Comparison of ENCODE assay signal across 8 mouse cellular contexts in genomic region chr8:109778280-109778977, GRCm38 (mm10). TPM values are rescaled to one million over a fixed set of nuclear protein-coding genes. Genes with fewer than 3 reads are reported as not detected.
DNase-seq lines count a peak whose midpoint lies in the region; ATAC-seq lines count a peak whose summit lies in the region.

Gene Ap1g1, plus strand, starts transcription at chr8:109778554.

- H3K4me2 ChIP-seq in forebrain, embryonic 14.5 days (ENCODE audit: low read length): peak within 1 kb of the TSS; percentile 70
- H3K4me2 ChIP-seq in neural tube, embryonic 15.5 days: peak within 1 kb of the TSS; percentile 94

- intact Hi-C loops in heart, postnatal 14 days (cut with DNase I): loop anchor here (2.0 to 5.0 kb wide), 3 partner anchors 71 to 89 kb away; partner anchors contain the start of genes Ist1, Phlpp2 and Zfp821

- ATAC-seq in forebrain, embryonic 14.5 days: peak; percentile 100
- ATAC-seq in neural tube, embryonic 15.5 days (ENCODE audit: low FRiP score): peak; percentile 98

- no peaks in the 10 kb centered on the region for H3K36me3 ChIP-seq in forebrain, embryonic 14.5 days (ENCODE audit: control insufficient read depth, insufficient read depth, low read length)
- H3K36me3 ChIP-seq in neural tube, embryonic 15.5 days: no peaks in the 10 kb centered on the region

- H3K27me3 ChIP-seq in forebrain, embryonic 14.5 days (replicated peaks; ENCODE audit: control insufficient read depth, insufficient read depth, low read length): no peaks in the 10 kb centered on the region
- H3K27me3 ChIP-seq in neural tube, embryonic 15.5 days (replicated peaks): peaks cover 19% of the 10 kb centered on the region

- H3K4me1 ChIP-seq in forebrain, embryonic 14.5 days (ENCODE audit: control insufficient read depth, insufficient read depth, low read length): peaks cover 14% of the 10 kb centered on the region
- H3K4me1 ChIP-seq in neural tube, embryonic 15.5 days: peaks cover 21% of the 10 kb centered on the region

- H3K27ac ChIP-seq in forebrain, embryonic 14.5 days (ENCODE audit: low read depth, low read length): peak within 1 kb of the TSS; percentile 98
- peak within 1 kb of the TSS; percentile 99 for H3K27ac ChIP-seq in neural tube, embryonic 15.5 days (replicated peaks)

- DNase-seq in ES-CJ7 (ENCODE audit: low read depth, low spot score): peak; percentile 99
- peak; percentile 98 for DNase-seq in cerebellum, adult 11 months
- DNase-seq in forebrain, embryonic 14.5 days (ENCODE audit: low spot score): peak; percentile 99
- peak; percentile 94 to 96 for DNase-seq in heart, postnatal 14 days
- peak; percentile 97 for DNase-seq in layer of hippocampus, adult 11-12 months (ENCODE audit: low spot score)
- peak; percentile 96 to 97 for DNase-seq in lung, adult 18-20 months
- DNase-seq in testis, postnatal 14 days (ENCODE audit: low spot score): peak; percentile 98

- peak within 1 kb of the TSS; percentile 91 for H3K4me3 ChIP-seq in forebrain, embryonic 14.5 days (ENCODE audit: low read depth, low read length)
- H3K4me3 ChIP-seq in neural tube, embryonic 15.5 days (replicated peaks): peak within 1 kb of the TSS; percentile 99

- H3K9me3 ChIP-seq in forebrain, embryonic 14.5 days (replicated peaks; ENCODE audit: control insufficient read depth, low read length): no peaks in the 10 kb centered on the region
- no peaks in the 10 kb centered on the region for H3K9me3 ChIP-seq in neural tube, embryonic 15.5 days (replicated peaks)

- WGBS in forebrain, embryonic 14.5 days: under 1% methylated on average over 64 of the region's 64 CpGs
- under 1% methylated on average over 50 of the region's 64 CpGs for WGBS in neural tube, embryonic 15.5 days

- H3K9ac ChIP-seq in forebrain, embryonic 14.5 days (ENCODE audit: low read length): peak within 1 kb of the TSS; percentile 94
- H3K9ac ChIP-seq in neural tube, embryonic 15.5 days (replicated peaks): peak within 1 kb of the TSS; percentile 98

RNA-seq across cellular contexts. Expression of gene Ap1g1, which starts in this region (rescaled TPM):
- polyA plus RNA-seq in forebrain, embryonic 14.5 days (2014; fragmentation: Nextera tagmentation; extraction: Ambion mirVana): 33.5 and 35.7 TPM in 2 replicates
- 10 to 100 TPM; 43.0 to 45.3 TPM for total RNA-seq in heart, postnatal 14 days (2021)
- polyA plus RNA-seq in neural tube, embryonic 15.5 days (2015; fragmentation: Nextera tagmentation; extraction: Ambion mirVana): 44.7 and 45.8 TPM in 2 replicates

Comparison
In these comparisons a context has a peak if more than half of its experiments do, and no peak if none do; other contexts are left out.
1. Peak in every context shown above with its lines: DNase-seq, ATAC-seq, H3K4me3 ChIP-seq and H3K27ac ChIP-seq.